Mouse (Mus musculus) ES-E14 (cell line): ENCODE measurements around the gene Slc44a4.

Experiments used
- CHD2 ChIP-seq: IDR thresholded peaks from 2 replicates; pipeline ENCODE4 v1.6.1; 2014; ENCODE audit warnings: mild to moderate bottlenecking, low read depth, low read length, inconsistent platforms
- HCFC1 ChIP-seq: IDR thresholded peaks from 2 replicates; pipeline ENCODE4 v1.6.1; 2012; ENCODE audit warnings: low read length, inconsistent platforms, borderline replicate concordance; ENCODE audit not compliant: insufficient read depth
- MAFK ChIP-seq: IDR thresholded peaks from 2 replicates; pipeline ENCODE4 v1.6.1; 2014; ENCODE audit warnings: mild to moderate bottlenecking, low read depth, low read length, inconsistent platforms; ENCODE audit not compliant: insufficient read depth
- ZC3H11A ChIP-seq: IDR thresholded peaks from 2 replicates; pipeline ENCODE4 v1.6.1; 2012; ENCODE audit warnings: low read depth, mild to moderate bottlenecking, inconsistent platforms, low read length, borderline replicate concordance
- ZNF384 ChIP-seq: IDR thresholded peaks from 2 replicates; pipeline ENCODE4 v1.6.1; 2012; ENCODE audit warnings: low read depth, low read length, inconsistent platforms

DNA sequence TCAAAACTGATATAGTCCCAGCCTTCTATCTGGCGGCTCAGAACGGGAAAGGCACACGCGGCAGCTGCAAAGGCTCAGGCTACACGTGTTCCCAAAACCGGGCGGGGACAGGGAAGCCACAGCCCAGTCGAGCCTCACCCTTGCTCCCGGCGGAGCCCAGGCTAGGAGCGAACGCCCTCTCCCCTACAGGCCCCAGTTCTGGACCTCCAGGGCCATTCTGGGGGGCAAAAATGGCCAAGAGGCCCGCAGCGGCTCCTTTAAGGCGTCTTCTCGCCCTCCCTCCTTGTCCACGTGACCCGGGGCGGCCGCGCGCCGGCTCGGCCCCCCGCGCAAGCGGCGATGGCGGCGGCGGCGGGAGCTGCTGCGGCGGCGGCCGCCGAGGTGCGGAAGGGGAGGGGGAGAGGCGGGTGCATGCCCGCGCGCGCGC, 16.1 kb upstream of the Slc44a4 start, which contains the start of the genes C2 and Ehmt2:
- no peak for TF ChIP-seq CHD2
- TF ChIP-seq ZNF384 = no peak
- no peak for TF ChIP-seq HCFC1
- TF ChIP-seq ZC3H11A = no peak
- TF ChIP-seq MAFK = no peak
